Mouse (Mus musculus) liver, embryonic 16.5 days (tissue): ENCODE measurements around the gene Mfng. TPM values are rescaled to one million over a fixed set of nuclear protein-coding genes. Genes with fewer than 3 reads are reported as not detected.

Experiments used
- ATAC-seq: fragments of 200-750 bp; cut with Nextera tagmentation; 2 replicates; pipeline ENCODE4 v1.8.0; 2017; ENCODE audit warnings: low read depth, mild to moderate bottlenecking, moderate number of reproducible peaks, moderate library complexity
- H3K27ac ChIP-seq: fragments of 300-500 bp; sonication (generic); 2 replicates; pipeline ENCODE4 v1.5.1; 2014; ENCODE audit warnings: mild to moderate bottlenecking, low read length
- H3K27me3 ChIP-seq: fragments of 300-500 bp; sonication (generic); 2 replicates; pipeline ENCODE4 v1.6.1; 2014; ENCODE audit warnings: low read depth, low read length, mixed read lengths; ENCODE audit not compliant: control insufficient read depth, insufficient read depth
- H3K36me3 ChIP-seq: fragments of 300-500 bp; sonication (generic); 2 replicates; pipeline ENCODE4 v1.6.1; 2014; ENCODE audit warnings: mild to moderate bottlenecking; ENCODE audit not compliant: control insufficient read depth, insufficient read depth
- H3K4me1 ChIP-seq: fragments of 300-500 bp; sonication (generic); 2 replicates; pipeline ENCODE4 v1.6.1; 2014; ENCODE audit warnings: low read depth, low read length, mixed read lengths; ENCODE audit not compliant: control insufficient read depth
- H3K4me2 ChIP-seq: fragments of 300-500 bp; sonication (generic); 2 replicates; pipeline ENCODE4 v1.6.1; 2014; ENCODE audit warnings: low read depth, low read length, mixed read lengths
- H3K4me3 ChIP-seq: fragments of 300-500 bp; sonication (generic); 2 replicates; pipeline ENCODE4 v1.5.1; 2014; ENCODE audit warnings: low read depth, mild to moderate bottlenecking, low read length
- H3K9ac ChIP-seq: fragments of 300-500 bp; sonication (generic); 2 replicates; pipeline ENCODE4 v1.6.1; 2014; ENCODE audit warnings: low read depth, low read length
- H3K9me3 ChIP-seq: fragments of 300-500 bp; sonication (generic); replicated peaks from 2 replicates; pipeline ENCODE4 v1.6.1; 2016; ENCODE audit warnings: low read length; ENCODE audit not compliant: control insufficient read depth
- WGBS: fragments of 180-500 bp; shearing (Covaris S2); extraction: QIAGEN DNeasy Blood & Tissue Kit; methylation state at CpG from one replicate; pipeline ENCODE4 v1.1.7; 2014; ENCODE audit not compliant: insufficient replicate concordance; 5-methylcytosine and 5-hydroxymethylcytosine counted together
- polyA plus RNA-seq: library from polyadenylated mRNA; unstranded; fragments of >200 nt; fragmentation: Nextera tagmentation; extraction: Ambion mirVana; gene quantifications from 2 replicates; pipeline ENCODE4 v1.2.1, GENCODE M21; 2015

Mfng gene
- polyA plus RNA-seq: 4.5 and 5.4 TPM in 2 replicates

GRCm38 (mm10) chr15:78773290-78773729 is at the start of gene Mfng:
Gene Mfng (minus strand): TSS chr15:78773475.
- Histone ChIP-seq H3K4me3 (peak within 1 kb of the TSS; percentile 49), H3K36me3 (no peaks in the 10 kb centered on the region; the same call in 1 of the 2 replicates), H3K27ac (peak within 1 kb of the TSS; percentile 45), H3K4me1 (peaks cover 11% of the 10 kb centered on the region), H3K9ac (peak within 1 kb of the TSS; percentile 45), H3K9me3 (peaks cover 6% of the 10 kb centered on the region), H3K4me2 (peak within 1 kb of the TSS; percentile 56), H3K27me3 (no peaks in the 10 kb centered on the region)
- peak; percentile 66 for ATAC-seq
- 4% methylated on average over 11 of the region's 11 CpGs for WGBS

- Histone ChIP-seq H3K27me3 (no peaks in the 10 kb centered on the region), H3K36me3 (no peaks in the 10 kb centered on the region), H3K27ac (peak overlapping the region; percentile 51; the same call in 1 of the 2 replicates), H3K4me3 (no peak overlapping the region), H3K4me2 (no peak overlapping the region), H3K4me1 (peaks cover 7% of the 10 kb centered on the region), H3K9ac (no peak overlapping the region), H3K9me3 (no peaks in the 10 kb centered on the region)
- WGBS: 34% methylated on average over 6 of the region's 6 CpGs
- 0 out of 2 replicates have a peak, but pooled peaks have one; percentile 9 for ATAC-seq
Measured at GRCm38 (mm10) chr15:78816074-78816391, 42.8 kb upstream of the Mfng start.

GRCm38 (mm10) chr15:78815314-78816073 is 42.2 kb upstream of the Mfng start:
- ATAC-seq: peak; percentile 86
- Histone ChIP-seq H3K9ac (no peak overlapping the region), H3K4me1 (peaks cover 7% of the 10 kb centered on the region), H3K4me3 (no peak overlapping the region), H3K36me3 (no peaks in the 10 kb centered on the region), H3K9me3 (no peaks in the 10 kb centered on the region), H3K27ac (peak overlapping the region; percentile 51; the same call in 1 of the 2 replicates), H3K4me2 (no peak overlapping the region; the same call in 1 of the 2 replicates), H3K27me3 (no peaks in the 10 kb centered on the region)
- 18% methylated on average over 11 of the region's 11 CpGs for WGBS

GRCm38 (mm10) chr15:78813603-78814002 is 40.3 kb upstream of the Mfng start:
- WGBS: 65% methylated on average over 4 of the region's 4 CpGs
- no peaks in the 10 kb centered on the region for H3K9me3 ChIP-seq
- ATAC-seq: no peak
- peaks cover 7% of the 10 kb centered on the region for H3K4me1 ChIP-seq
- H3K36me3 ChIP-seq: no peaks in the 10 kb centered on the region
- H3K27ac ChIP-seq: no peak overlapping the region
- H3K4me2 ChIP-seq: no peak overlapping the region
- no peaks in the 10 kb centered on the region for H3K27me3 ChIP-seq
- no peak overlapping the region for H3K9ac ChIP-seq
- H3K4me3 ChIP-seq: no peak overlapping the region

- Histone ChIP-seq H3K27me3 (no peaks in the 10 kb centered on the region; the same call in 1 of the 2 replicates), H3K4me2 (no peak overlapping the region), H3K27ac (no peak overlapping the region), H3K9ac (no peak overlapping the region), H3K9me3 (no peaks in the 10 kb centered on the region), H3K36me3 (no peaks in the 10 kb centered on the region), H3K4me3 (no peak overlapping the region), H3K4me1 (peaks cover 2% of the 10 kb centered on the region; the same call in 1 of the 2 replicates)
- ATAC-seq: no peak
- WGBS: 41% methylated on average over 9 of the region's 9 CpGs
Measured at GRCm38 (mm10) chr15:78810146-78810545, 36.9 kb upstream of the Mfng start.

DNA sequence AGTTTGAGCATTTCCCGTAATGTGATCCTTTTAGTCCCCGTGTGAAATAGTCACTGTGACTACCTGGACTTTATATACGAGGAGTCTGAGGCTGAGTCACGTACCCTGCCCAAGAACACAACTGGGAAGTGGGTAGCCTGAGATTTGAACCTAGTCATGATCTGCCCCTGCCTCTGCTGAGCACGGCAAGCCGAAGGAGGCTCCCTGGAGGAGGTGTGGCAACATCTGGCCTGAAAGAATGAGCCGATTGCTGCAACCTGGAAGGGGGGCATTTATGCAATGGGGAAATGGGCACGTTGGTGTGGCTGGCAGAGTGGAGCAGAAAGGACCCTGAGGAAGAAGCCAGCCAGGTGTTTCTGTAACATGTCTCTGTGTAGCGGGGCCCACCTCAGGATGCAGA is 36.5 kb upstream of the Mfng start:
- H3K4me1 ChIP-seq: no peaks in the 10 kb centered on the region; the same call in 1 of the 2 replicates
- H3K9me3 ChIP-seq: no peaks in the 10 kb centered on the region
- H3K36me3 ChIP-seq: no peaks in the 10 kb centered on the region
- H3K4me2 ChIP-seq: no peak overlapping the region
- no peak overlapping the region for H3K27ac ChIP-seq
- H3K27me3 ChIP-seq: peaks cover 2% of the 10 kb centered on the region; the same call in 1 of the 2 replicates
- no peak for ATAC-seq
- H3K9ac ChIP-seq: no peak overlapping the region
- H3K4me3 ChIP-seq: no peak overlapping the region
- 57% methylated on average over 9 of the region's 9 CpGs for WGBS

GRCm38 (mm10) chr15:78808980-78809379 is 35.7 kb upstream of the Mfng start:
- Histone ChIP-seq H3K9ac (no peak overlapping the region), H3K27ac (no peak overlapping the region), H3K27me3 (peaks cover 7% of the 10 kb centered on the region), H3K4me3 (no peak overlapping the region), H3K36me3 (no peaks in the 10 kb centered on the region), H3K9me3 (no peaks in the 10 kb centered on the region), H3K4me2 (no peak overlapping the region), H3K4me1 (no peaks in the 10 kb centered on the region; the same call in 1 of the 2 replicates)
- no peak for ATAC-seq
- WGBS: 72% methylated on average over 2 of the region's 2 CpGs

DNA sequence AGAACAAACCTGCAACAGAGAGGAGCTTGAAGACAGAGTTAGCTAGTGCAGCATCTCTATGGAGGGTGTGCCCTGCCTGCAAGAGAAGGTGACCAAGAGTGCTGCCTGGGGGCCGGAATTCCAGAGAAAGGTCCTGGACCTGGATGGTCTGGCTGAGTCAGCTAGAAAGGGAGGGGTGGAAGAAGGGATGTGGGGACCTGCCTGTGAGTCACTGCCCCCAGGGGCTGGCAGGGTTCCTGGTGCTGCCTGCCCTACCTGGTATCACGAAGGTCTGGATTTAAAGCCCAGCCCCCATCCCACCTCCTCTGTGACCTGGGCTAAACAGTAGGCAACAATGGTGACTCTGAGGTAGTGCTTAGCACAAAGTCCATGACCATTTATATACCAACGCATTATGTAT is 33.9 kb upstream of the Mfng start:
- Histone ChIP-seq H3K36me3 (no peaks in the 10 kb centered on the region), H3K9me3 (no peaks in the 10 kb centered on the region), H3K27ac (no peak overlapping the region), H3K4me2 (no peak overlapping the region), H3K4me1 (peaks cover 5% of the 10 kb centered on the region), H3K9ac (no peak overlapping the region), H3K4me3 (no peak overlapping the region), H3K27me3 (peaks cover 26% of the 10 kb centered on the region)
- no peak for ATAC-seq
- 64% methylated on average over 3 of the region's 3 CpGs for WGBS

DNA sequence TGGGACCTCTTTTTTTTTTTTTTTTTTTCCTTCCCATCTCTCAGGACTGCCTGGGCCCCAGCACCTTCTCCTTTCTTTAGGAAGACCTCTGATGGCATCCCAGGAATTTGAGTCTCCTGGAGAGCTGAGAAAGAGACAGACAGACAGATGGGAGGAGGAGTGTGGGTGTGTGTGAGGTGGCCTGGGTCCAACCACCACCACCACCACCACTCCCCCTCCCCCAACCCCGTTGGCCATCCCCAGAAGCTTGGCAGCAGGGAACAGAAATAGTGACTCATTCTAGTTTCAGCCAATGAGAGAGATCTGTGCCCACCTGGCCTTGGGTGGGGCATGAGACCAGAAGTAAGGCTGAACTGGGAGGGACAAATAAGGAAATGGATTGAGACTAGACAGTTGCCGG is 33.3 kb upstream of the Mfng start:
- peaks cover 31% of the 10 kb centered on the region for H3K27me3 ChIP-seq
- H3K9me3 ChIP-seq: no peaks in the 10 kb centered on the region
- H3K4me2 ChIP-seq: no peak overlapping the region
- no peak overlapping the region for H3K9ac ChIP-seq
- no peak for ATAC-seq
- peaks cover 5% of the 10 kb centered on the region for H3K4me1 ChIP-seq
- H3K27ac ChIP-seq: no peak overlapping the region
- WGBS: 43% methylated on average over 2 of the region's 2 CpGs
- no peaks in the 10 kb centered on the region for H3K36me3 ChIP-seq
- H3K4me3 ChIP-seq: no peak overlapping the region
